ENCODE assay signal across 29 mouse cellular contexts in genomic region chr6:140586714-140587259, GRCm38 (mm10). TPM values are rescaled to one million over a fixed set of nuclear protein-coding genes. Genes with fewer than 3 reads are reported as not detected.
DNase-seq lines count a peak whose midpoint lies in the region; ATAC-seq and TF ChIP-seq lines count a peak whose summit lies in the region.
"Had no signal": no experiment of that assay in that cellular context is flagged by ENCODE, and none has a peak within 500 bp of the region (broad histone marks: within the 10 kb centered on the region; RNA-seq: fewer than 3 reads in every experiment).

No protein-coding gene starts in this region.

- no peak overlapping the region for H3K4me2 ChIP-seq in hindbrain, postnatal 0 days (ENCODE audit: low read depth, low read length)
- H3K4me2 ChIP-seq in hindbrain, embryonic 16.5 days (ENCODE audit: low read length): no peak overlapping the region
- H3K4me2 ChIP-seq in midbrain, embryonic 11.5 days: no peak overlapping the region
- H3K4me2 ChIP-seq in midbrain, postnatal 0 days (ENCODE audit: low read depth, low read length, poor library complexity, severe bottlenecking): no peak overlapping the region
- no peak overlapping the region for H3K4me2 ChIP-seq in stomach, embryonic 14.5 days (replicated peaks; ENCODE audit: low read depth, low read length)
- H3K4me2 ChIP-seq: heart, embryonic 11.5 days; hindbrain, embryonic 12.5 days; liver, embryonic 15.5 days; lung, embryonic 14.5 days; neural tube, embryonic 15.5 days had no signal

- H3K9me3 ChIP-seq in hindbrain, postnatal 0 days (ENCODE audit: low read length): no peaks in the 10 kb centered on the region
- H3K9me3 ChIP-seq in hindbrain, embryonic 16.5 days (ENCODE audit: control insufficient read depth, low read length): no peaks in the 10 kb centered on the region
- H3K9me3 ChIP-seq in midbrain, embryonic 11.5 days (ENCODE audit: control insufficient read depth, low read length): no peaks in the 10 kb centered on the region
- H3K9me3 ChIP-seq in midbrain, postnatal 0 days (ENCODE audit: low read length): no peaks in the 10 kb centered on the region
- H3K9me3 ChIP-seq in stomach, embryonic 14.5 days (ENCODE audit: control insufficient read depth, low read depth, low read length): no peaks in the 10 kb centered on the region
- H3K9me3 ChIP-seq: forebrain, embryonic 10.5 days; hindbrain, embryonic 12.5 days; liver, embryonic 15.5 days; midbrain, embryonic 10.5 days; neural tube, embryonic 15.5 days had no signal

- peaks cover 46% of the 10 kb centered on the region for H3K36me3 ChIP-seq in hindbrain, postnatal 0 days (ENCODE audit: insufficient read depth, low read length)
- H3K36me3 ChIP-seq in hindbrain, embryonic 16.5 days (ENCODE audit: control insufficient read depth, insufficient read depth, low read length): peaks cover 46% of the 10 kb centered on the region
- H3K36me3 ChIP-seq in midbrain, embryonic 11.5 days (ENCODE audit: control insufficient read depth, insufficient read depth, low read length): peaks cover 23% of the 10 kb centered on the region
- peaks cover 56% of the 10 kb centered on the region for H3K36me3 ChIP-seq in midbrain, postnatal 0 days (ENCODE audit: insufficient read depth, low read length)
- H3K36me3 ChIP-seq in stomach, embryonic 14.5 days (ENCODE audit: control insufficient read depth, insufficient read depth, low read length): peaks cover 49% of the 10 kb centered on the region

- no peaks in the 10 kb centered on the region for H3K4me1 ChIP-seq in hindbrain, postnatal 0 days (ENCODE audit: insufficient read depth, low read length)
- H3K4me1 ChIP-seq in hindbrain, embryonic 16.5 days (ENCODE audit: control insufficient read depth, insufficient read depth, low read depth, low read length): no peaks in the 10 kb centered on the region
- H3K4me1 ChIP-seq in midbrain, embryonic 11.5 days (ENCODE audit: control insufficient read depth, insufficient read depth, low read length): no peaks in the 10 kb centered on the region
- no peaks in the 10 kb centered on the region for H3K4me1 ChIP-seq in midbrain, postnatal 0 days (ENCODE audit: insufficient read depth, low read length)
- no peaks in the 10 kb centered on the region for H3K4me1 ChIP-seq in stomach, embryonic 14.5 days (ENCODE audit: control insufficient read depth, insufficient read depth, low read length)
- H3K4me1 ChIP-seq: forebrain, embryonic 10.5 days; hindbrain, embryonic 12.5 days; liver, embryonic 15.5 days; midbrain, embryonic 10.5 days; neural tube, embryonic 15.5 days had no signal

- 86% methylated on average over 8 of the region's 8 CpGs for WGBS in hindbrain, postnatal 0 days
- 87% methylated on average over 8 of the region's 8 CpGs for WGBS in hindbrain, embryonic 16.5 days
- WGBS in midbrain, embryonic 11.5 days: 84% methylated on average over 8 of the region's 8 CpGs
- WGBS in midbrain, postnatal 0 days: 86% methylated on average over 8 of the region's 8 CpGs
- WGBS in stomach, embryonic 14.5 days: 76% methylated on average over 8 of the region's 8 CpGs

- peak; percentile 14; the same call in 1 of the 2 replicates for ATAC-seq in hindbrain, postnatal 0 days
- ATAC-seq in hindbrain, embryonic 16.5 days: no peak; the same call in 1 of the 2 replicates
- peak; percentile 53; the same call in 1 of the 2 replicates for ATAC-seq in midbrain, embryonic 11.5 days (ENCODE audit: low FRiP score)
- no peak; the same call in 1 of the 2 replicates for ATAC-seq in midbrain, postnatal 0 days (ENCODE audit: low FRiP score)
- 0 out of 2 replicates have a peak, but pooled peaks have one; percentile 28 for ATAC-seq in stomach, embryonic 14.5 days (ENCODE audit: insufficient number of reproducible peaks, insufficient read depth, low FRiP score, low read depth)
- ATAC-seq: CD4-positive, CD25-positive, alpha-beta regulatory T cell, adult 4 months; forebrain, postnatal 0 days; intestine, postnatal 0 days had no signal

- DNase-seq in hindbrain, postnatal 0 days (ENCODE audit: low spot score): no peak
- no peak for DNase-seq in midbrain, embryonic 11.5 days (ENCODE audit: low spot score, missing footprints)
- no peak for DNase-seq in midbrain, postnatal 0 days (ENCODE audit: low spot score)
- DNase-seq in natural killer cell, adult 2 months (ENCODE audit: low spot score in 2 of 2): no peak
- DNase-seq in right cerebral cortex, postnatal 10 days (ENCODE audit: low spot score in 2 of 2): no peak
- DNase-seq: adrenal gland, postnatal 36 days; cerebellum, adult 18-20 months; cerebellum, postnatal 10 days; forebrain, postnatal 0 days; gastrocnemius, postnatal 36 days; heart, adult 18-20 months; heart, postnatal 36 days; kidney, postnatal 14 days; layer of hippocampus, adult 9-11 months; lung, embryonic 14.5 days; lung, postnatal 14 days; retina, postnatal 1 day; right cerebral cortex, postnatal 25 days; thymus, postnatal 4 days had no signal

- TF ChIP-seq CTCF in hindbrain, postnatal 0 days (IDR thresholded peaks at IDR 0.05; ENCODE audit: low read depth): no peak
- TF ChIP-seq CTCF in midbrain, postnatal 0 days (IDR thresholded peaks at IDR 0.05): no peak

- no peak overlapping the region for H3K9ac ChIP-seq in hindbrain, postnatal 0 days (replicated peaks; ENCODE audit: low read length)
- H3K9ac ChIP-seq in hindbrain, embryonic 16.5 days (ENCODE audit: low read depth, low read length): no peak overlapping the region
- H3K9ac ChIP-seq in midbrain, embryonic 11.5 days (ENCODE audit: low read length): no peak overlapping the region
- H3K9ac ChIP-seq in midbrain, postnatal 0 days (replicated peaks; ENCODE audit: low read length, poor library complexity, severe bottlenecking): no peak overlapping the region
- H3K9ac ChIP-seq in stomach, embryonic 14.5 days (replicated peaks; ENCODE audit: low read depth, low read length): no peak overlapping the region
- H3K9ac ChIP-seq: forebrain, postnatal 0 days; hindbrain, embryonic 12.5 days; liver, embryonic 15.5 days; lung, embryonic 14.5 days; neural tube, embryonic 15.5 days had no signal

- H3K4me3 ChIP-seq in hindbrain, postnatal 0 days (ENCODE audit: low read length): no peak overlapping the region
- no peak overlapping the region for H3K4me3 ChIP-seq in hindbrain, embryonic 16.5 days (ENCODE audit: low read length)
- H3K4me3 ChIP-seq in midbrain, embryonic 11.5 days (ENCODE audit: low read depth, low read length): no peak overlapping the region
- H3K4me3 ChIP-seq in midbrain, postnatal 0 days (ENCODE audit: low read depth, low read length): no peak overlapping the region
- H3K4me3 ChIP-seq in stomach, embryonic 14.5 days (ENCODE audit: low read depth, low read length): no peak overlapping the region
- H3K4me3 ChIP-seq: forebrain, embryonic 10.5 days; hindbrain, embryonic 12.5 days; liver, embryonic 15.5 days; midbrain, embryonic 10.5 days; neural tube, embryonic 15.5 days had no signal

- H3K27me3 ChIP-seq in hindbrain, postnatal 0 days (ENCODE audit: insufficient read depth, low read length): no peaks in the 10 kb centered on the region
- H3K27me3 ChIP-seq in hindbrain, embryonic 16.5 days (replicated peaks; ENCODE audit: control insufficient read depth, insufficient read depth, low read length): no peaks in the 10 kb centered on the region
- H3K27me3 ChIP-seq in midbrain, embryonic 11.5 days (ENCODE audit: control insufficient read depth, insufficient read depth, low read length): no peaks in the 10 kb centered on the region
- no peaks in the 10 kb centered on the region for H3K27me3 ChIP-seq in midbrain, postnatal 0 days (ENCODE audit: insufficient read depth, low read length)
- no peaks in the 10 kb centered on the region for H3K27me3 ChIP-seq in stomach, embryonic 14.5 days (ENCODE audit: control insufficient read depth, insufficient read depth, low read length)
- H3K27me3 ChIP-seq: hindbrain, embryonic 12.5 days; liver, embryonic 15.5 days; neural tube, embryonic 15.5 days had no signal

- no peak overlapping the region for H3K27ac ChIP-seq in hindbrain, postnatal 0 days
- no peak overlapping the region for H3K27ac ChIP-seq in hindbrain, embryonic 16.5 days (ENCODE audit: low read depth, low read length)
- no peak overlapping the region for H3K27ac ChIP-seq in midbrain, embryonic 11.5 days (ENCODE audit: low read depth, low read length)
- no peak overlapping the region for H3K27ac ChIP-seq in midbrain, postnatal 0 days (ENCODE audit: low read depth, low read length)
- H3K27ac ChIP-seq in stomach, embryonic 14.5 days (ENCODE audit: low read length): no peak overlapping the region
- H3K27ac ChIP-seq: forebrain, embryonic 10.5 days; hindbrain, embryonic 12.5 days; liver, embryonic 15.5 days; midbrain, embryonic 10.5 days; neural tube, embryonic 15.5 days had no signal

RNA-seq across cellular contexts. Expression of gene Aebp2, which starts 35.7 kb away (rescaled TPM):
- 29.3 and 30.4 TPM in 2 replicates for total RNA-seq in hindbrain, postnatal 0 days (2014; rRNA removed)
- 5.1 and 5.9 TPM in 2 replicates for polyA plus RNA-seq in hindbrain, postnatal 0 days (2015; fragmentation: Nextera tagmentation; extraction: Ambion mirVana)
- 6.2 and 7.7 TPM in 2 replicates for polyA plus RNA-seq in hindbrain, embryonic 16.5 days (2015; fragmentation: Nextera tagmentation; extraction: Ambion mirVana)
- 22.3 and 23.1 TPM in 2 replicates for polyA plus RNA-seq in midbrain, embryonic 11.5 days (2014; fragmentation: Nextera tagmentation; extraction: Ambion mirVana)
- 31.5 and 38.5 TPM in 2 replicates for total RNA-seq in midbrain, postnatal 0 days (2014; rRNA removed)
- polyA plus RNA-seq in midbrain, postnatal 0 days (2015; fragmentation: Nextera tagmentation; extraction: Ambion mirVana): 3.9 and 5.3 TPM in 2 replicates
- polyA plus RNA-seq in stomach, embryonic 14.5 days (2014; fragmentation: Nextera tagmentation; extraction: Ambion mirVana): 19.6 and 19.7 TPM in 2 replicates

Comparison
In these comparisons a context has a peak if more than half of its experiments do, and no peak if none do; other contexts are left out.
1. ATAC-seq: peak in hindbrain, postnatal 0 days (single experiment), midbrain, embryonic 11.5 days (single experiment) and stomach, embryonic 14.5 days (single experiment); none in hindbrain, embryonic 16.5 days (single experiment) and midbrain, postnatal 0 days (single experiment).